Mouse (Mus musculus) cerebellum, adult 2 months (tissue): ENCODE data around the gene Tstd2.

ENCODE experiments used
- CTCF ChIP-seq: fragments of 200-500 bp; IDR thresholded peaks from 2 replicates; pipeline ENCODE4 v1.5.1; 2011; ENCODE audit warnings: low read depth, mild to moderate bottlenecking, control low read depth, low read length, moderate library complexity, borderline replicate concordance; ENCODE audit not compliant: insufficient read depth
- POLR2A ChIP-seq: fragments of 200-500 bp; IDR thresholded peaks from 2 replicates; pipeline ENCODE4 v1.6.1; 2011; ENCODE audit warnings: low read length, control low read depth, borderline replicate concordance; ENCODE audit not compliant: insufficient read depth

GRCm38 (mm10) chr4:46164027-46164426 is 25.5 kb upstream of the Tstd2 start:
- no peak for TF ChIP-seq CTCF
- no peak for TF ChIP-seq POLR2A
